ENCODE assay signal across 8 mouse cellular contexts in the genomic region with DNA sequence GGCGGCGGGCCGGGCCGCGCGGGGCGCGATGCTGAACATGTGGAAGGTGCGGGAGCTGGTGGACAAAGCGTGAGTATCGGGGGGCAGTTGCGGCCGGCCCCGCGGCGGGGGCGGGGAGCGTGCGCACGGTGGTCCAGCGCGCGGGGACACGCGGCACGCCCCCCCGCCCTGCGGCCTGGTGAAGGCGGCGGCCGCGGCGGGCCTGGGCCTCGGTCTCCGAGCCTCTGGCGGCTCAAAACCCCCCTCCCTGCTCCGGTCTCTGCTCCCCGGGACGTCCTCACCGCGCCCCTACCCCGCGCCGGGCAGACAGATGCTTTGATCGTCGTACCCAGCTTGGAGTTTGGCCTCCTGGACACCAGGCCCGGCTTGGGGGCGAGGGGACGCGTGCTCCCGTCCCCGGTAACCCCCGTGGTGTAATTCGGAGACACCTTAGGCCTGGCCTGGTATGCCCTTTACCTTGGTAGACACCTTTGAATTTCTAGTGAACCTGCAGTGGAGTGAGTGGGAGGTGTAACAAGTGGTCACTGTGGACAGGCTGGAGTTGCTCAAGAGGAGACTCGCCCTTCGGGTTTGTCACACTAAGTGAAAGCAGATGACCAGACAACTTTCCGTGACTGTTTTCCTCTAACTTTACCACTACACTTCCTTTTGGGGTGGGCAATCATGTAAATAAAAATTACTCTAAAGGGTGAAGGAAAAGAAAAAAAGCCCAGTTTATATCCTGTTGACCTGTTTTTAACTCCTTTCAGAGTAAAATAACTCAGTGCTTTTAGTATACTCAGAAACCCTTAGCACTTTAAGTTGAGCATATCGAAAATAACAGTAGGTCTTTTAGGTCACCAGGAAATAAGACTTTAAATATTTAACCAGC. TPM values are rescaled to one million over a fixed set of nuclear protein-coding genes. Genes with fewer than 3 reads are reported as not detected.
DNase-seq lines count a peak whose midpoint lies in the region; ATAC-seq lines count a peak whose summit lies in the region.

No protein-coding gene starts in this region.

- peak overlapping the region; percentile 81 for H3K4me2 ChIP-seq in forebrain, embryonic 11.5 days (ENCODE audit: low read depth, low read length, severe bottlenecking)
- peak overlapping the region; percentile 55 for H3K4me2 ChIP-seq in hindbrain, embryonic 14.5 days (replicated peaks)
- peak overlapping the region; percentile 75 for H3K4me2 ChIP-seq in liver, embryonic 12.5 days

- no peaks in the 10 kb centered on the region; the same call in 1 of the 2 replicates for H3K36me3 ChIP-seq in forebrain, embryonic 11.5 days (ENCODE audit: control insufficient read depth, insufficient read depth, low read length)
- peaks cover 11% of the 10 kb centered on the region; the same call in 1 of the 2 replicates for H3K36me3 ChIP-seq in hindbrain, embryonic 14.5 days (replicated peaks; ENCODE audit: control insufficient read depth, insufficient read depth)
- H3K36me3 ChIP-seq in liver, embryonic 12.5 days, result peaks cover 34% of the 10 kb centered on the region

- 3% methylated on average over 47 of the region's 58 CpGs for WGBS in forebrain, embryonic 11.5 days
- 2% methylated on average over 50 of the region's 58 CpGs for WGBS in hindbrain, embryonic 14.5 days
- under 1% methylated on average over 37 of the region's 58 CpGs for WGBS in liver, embryonic 12.5 days (ENCODE audit: insufficient replicate concordance)

- DNase-seq in frontal cortex, postnatal 14 days (ENCODE audit: low spot score in 2 of 2), result peak; percentile 11 to 12
- no peak for DNase-seq in frontal cortex, postnatal 36 days (ENCODE audit: low spot score in 2 of 2)
- DNase-seq in forebrain, embryonic 11.5 days (ENCODE audit: low spot score), result no peak
- no peak for DNase-seq in hindbrain, embryonic 14.5 days (ENCODE audit: low spot score)
- peak; percentile 68 for DNase-seq in naive thymus-derived CD4-positive, alpha-beta T cell, adult 2 months (ENCODE audit: low read depth)
- DNase-seq in thymus, postnatal 14 days, result peak; percentile 66

- H3K9ac ChIP-seq in forebrain, embryonic 11.5 days (ENCODE audit: low read length), result peak overlapping the region; percentile 95
- peak overlapping the region; percentile 88 for H3K9ac ChIP-seq in hindbrain, embryonic 14.5 days
- peak overlapping the region; percentile 99 for H3K9ac ChIP-seq in liver, embryonic 12.5 days

- peak overlapping the region; percentile 95 for H3K4me3 ChIP-seq in forebrain, embryonic 11.5 days (ENCODE audit: low read depth, low read length)
- peak overlapping the region; percentile 90 for H3K4me3 ChIP-seq in hindbrain, embryonic 14.5 days (replicated peaks; ENCODE audit: low read length)
- H3K4me3 ChIP-seq in liver, embryonic 12.5 days, result peak overlapping the region; percentile 97

- no peaks in the 10 kb centered on the region for H3K27me3 ChIP-seq in forebrain, embryonic 11.5 days (ENCODE audit: control insufficient read depth, insufficient read depth, low read length)
- no peaks in the 10 kb centered on the region for H3K27me3 ChIP-seq in hindbrain, embryonic 14.5 days (ENCODE audit: control insufficient read depth, insufficient read depth, low read length)
- no peaks in the 10 kb centered on the region for H3K27me3 ChIP-seq in liver, embryonic 12.5 days (replicated peaks)

- 0 out of 2 replicates have a peak overlapping the region, but pooled peaks have one; percentile 31 for H3K27ac ChIP-seq in forebrain, embryonic 11.5 days (ENCODE audit: low read depth, low read length)
- H3K27ac ChIP-seq in hindbrain, embryonic 14.5 days, result peak overlapping the region; percentile 56; the same call in 1 of the 2 replicates
- peak overlapping the region; percentile 94 for H3K27ac ChIP-seq in liver, embryonic 12.5 days

- peak; percentile 18 for ATAC-seq in activated CD4-positive, CD25-positive, alpha-beta regulatory T cell, adult 4 months
- peak; percentile 73 for ATAC-seq in forebrain, embryonic 11.5 days (replicated peaks; ENCODE audit: low FRiP score)
- peak; percentile 82 for ATAC-seq in hindbrain, embryonic 14.5 days (ENCODE audit: low FRiP score)
- peak; percentile 56 for ATAC-seq in liver, embryonic 12.5 days

- 0 out of 2 replicates have a peak, but pooled peaks cover 2% of the 10 kb centered on the region for H3K4me1 ChIP-seq in forebrain, embryonic 11.5 days (replicated peaks; ENCODE audit: control insufficient read depth, insufficient read depth, low read length)
- H3K4me1 ChIP-seq in hindbrain, embryonic 14.5 days (replicated peaks; ENCODE audit: control insufficient read depth, insufficient read depth, low read length), result peaks cover 20% of the 10 kb centered on the region
- H3K4me1 ChIP-seq in liver, embryonic 12.5 days, result peaks cover 61% of the 10 kb centered on the region

- H3K9me3 ChIP-seq in forebrain, embryonic 11.5 days (ENCODE audit: control insufficient read depth, low read length), result no peaks in the 10 kb centered on the region
- no peaks in the 10 kb centered on the region for H3K9me3 ChIP-seq in hindbrain, embryonic 14.5 days (ENCODE audit: control insufficient read depth, low read length)
- no peaks in the 10 kb centered on the region for H3K9me3 ChIP-seq in liver, embryonic 12.5 days (replicated peaks)

RNA-seq across cellular contexts. Expression of a gene that starts 0.5 kb away (rescaled TPM):
- polyA plus RNA-seq in activated CD4-positive, CD25-positive, alpha-beta regulatory T cell, adult 4 months (2017; shearing (Covaris generic)), result 10 to 100 TPM; 45.4 to 47.0 TPM
- 64.0 and 67.2 TPM in 2 replicates for polyA plus RNA-seq in forebrain, embryonic 11.5 days (2014; fragmentation: Nextera tagmentation; extraction: Ambion mirVana)
- polyA plus RNA-seq in hindbrain, embryonic 14.5 days (2014; fragmentation: Nextera tagmentation; extraction: Ambion mirVana), result 39.0 and 45.4 TPM in 2 replicates
- 109 and 111 TPM in 2 replicates for polyA plus RNA-seq in liver, embryonic 12.5 days (2016; fragmentation: Nextera tagmentation; extraction: Ambion mirVana)

Comparison
In these comparisons a context has a peak if more than half of its experiments do, and no peak if none do; other contexts are left out.
1. DNase-seq: peak in frontal cortex, postnatal 14 days (2 of 2), naive thymus-derived CD4-positive, alpha-beta T cell, adult 2 months (single experiment) and thymus, postnatal 14 days (single experiment); none in frontal cortex, postnatal 36 days (0 of 2), forebrain, embryonic 11.5 days (single experiment) and hindbrain, embryonic 14.5 days (single experiment).
2. ATAC-seq: peak in every context shown above with its lines; median percentile 82 in hindbrain, embryonic 14.5 days; 73 in forebrain, embryonic 11.5 days; 56 in liver, embryonic 12.5 days; 18 in activated CD4-positive, CD25-positive, alpha-beta regulatory T cell, adult 4 months.
3. H3K27ac ChIP-seq: peak in every context shown above with its lines; median percentile 94 in liver, embryonic 12.5 days; 56 in hindbrain, embryonic 14.5 days; 31 in forebrain, embryonic 11.5 days.
4. Peak in every context shown above with its lines, with median percentiles within 50 percentile points of each other: H3K4me2 ChIP-seq, H3K4me3 ChIP-seq and H3K9ac ChIP-seq.